Mouse (Mus musculus) lung, embryonic 15.5 days (tissue): ENCODE measurements at regions not wholly inside any gene's neighbourhood (a gene's known extent, or its start where the extent isn't known, plus 50 kb on each side); places are given as distances from the start of the nearest gene placed in this dataset.

Source experiments
- ATAC-seq: fragments of 200-750 bp; cut with Nextera tagmentation; 2 replicates; pipeline ENCODE4 v1.8.0; 2017; ENCODE audit warnings: moderate number of reproducible peaks, borderline replicate concordance; ENCODE audit not compliant: low FRiP score, low TSS enrichment; ENCODE audit errors: extremely low read depth
- H3K27ac ChIP-seq: fragments of 300-500 bp; sonication (generic); 2 replicates; pipeline ENCODE4 v1.5.1; 2015; ENCODE audit warnings: moderate library complexity, mild to moderate bottlenecking, inconsistent platforms
- H3K27me3 ChIP-seq: fragments of 300-500 bp; sonication (generic); 2 replicates; pipeline ENCODE4 v1.6.1; 2015; ENCODE audit warnings: inconsistent platforms
- H3K36me3 ChIP-seq: fragments of 300-500 bp; sonication (generic); 2 replicates; pipeline ENCODE4 v1.6.1; 2015; ENCODE audit warnings: inconsistent platforms
- H3K4me1 ChIP-seq: fragments of 300-500 bp; sonication (generic); 2 replicates; pipeline ENCODE4 v1.6.1; 2015; ENCODE audit warnings: inconsistent platforms
- H3K4me2 ChIP-seq: fragments of 300-500 bp; sonication (generic); 2 replicates; pipeline ENCODE4 v1.6.1; 2015; ENCODE audit warnings: inconsistent platforms, mild to moderate bottlenecking, moderate library complexity
- H3K4me3 ChIP-seq: fragments of 300-500 bp; sonication (generic); 2 replicates; pipeline ENCODE4 v1.5.1; 2015; ENCODE audit warnings: mild to moderate bottlenecking, inconsistent platforms
- H3K9ac ChIP-seq: fragments of 300-500 bp; sonication (generic); 2 replicates; pipeline ENCODE4 v1.6.1; 2015; ENCODE audit warnings: inconsistent platforms
- H3K9me3 ChIP-seq: fragments of 300-500 bp; sonication (generic); 2 replicates; pipeline ENCODE4 v1.6.1; 2016; ENCODE audit warnings: inconsistent platforms
- WGBS: fragments of 180-500 bp; shearing (Covaris S2); methylation state at CpG from one replicate; pipeline ENCODE4 v1.1.7; 2015; 5-methylcytosine and 5-hydroxymethylcytosine counted together

DNA sequence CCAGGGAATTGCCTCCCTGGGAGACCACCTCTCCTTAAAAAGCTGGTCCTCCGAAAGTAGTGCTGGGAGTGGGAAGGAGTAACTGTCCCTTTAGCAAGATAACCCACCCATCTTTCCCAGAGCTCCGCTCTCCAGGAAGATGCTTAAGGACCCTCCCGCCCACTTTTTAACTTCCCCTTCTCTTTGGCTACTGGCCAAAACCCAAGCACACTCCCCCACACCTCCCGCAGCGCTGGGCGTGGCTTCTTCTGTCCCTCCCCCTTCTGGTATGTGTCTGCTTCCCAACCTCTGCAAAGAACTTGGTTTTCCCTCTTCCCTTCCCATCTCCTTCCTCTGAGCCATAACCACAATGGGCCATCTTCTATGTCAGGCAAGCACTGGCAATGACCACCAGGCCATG is 85.4 kb downstream of the Rpap3 start:
- 38% methylated on average over 6 of the region's 6 CpGs for WGBS

DNA sequence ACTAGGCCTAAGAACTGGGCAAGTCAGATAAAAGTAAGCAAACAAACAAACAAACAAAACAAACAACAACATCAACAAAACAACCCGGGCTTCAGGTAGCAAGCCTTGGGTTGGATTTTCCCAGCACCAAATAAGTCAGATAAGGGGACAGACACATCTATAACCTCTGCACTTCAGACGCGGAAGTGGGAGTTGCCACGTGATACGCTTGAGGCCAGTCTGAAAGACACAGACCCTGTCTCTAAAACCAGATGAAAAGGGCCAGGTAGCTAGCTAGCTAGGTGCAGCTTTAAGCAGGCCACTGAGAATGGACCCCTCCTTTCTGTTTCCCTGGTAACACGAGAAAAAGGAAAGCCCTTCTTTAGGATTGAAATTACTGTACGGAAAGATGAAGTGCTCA is 85.9 kb downstream of the Rpap3 start:
- ATAC-seq = no peak
- Histone ChIP-seq H3K4me3 (no peak overlapping the region), H3K4me1 (no peaks in the 10 kb centered on the region), H3K27me3 (no peaks in the 10 kb centered on the region), H3K27ac (no peak overlapping the region), H3K9ac (no peak overlapping the region), H3K36me3 (no peaks in the 10 kb centered on the region), H3K9me3 (no peaks in the 10 kb centered on the region), H3K4me2 (no peak overlapping the region)
- 76% methylated on average over 7 of the region's 7 CpGs for WGBS

More for the DNA sequence above, 85.4 kb downstream of the Rpap3 start:
- Histone ChIP-seq H3K36me3 (no peaks in the 10 kb centered on the region), H3K4me3 (no peak overlapping the region), H3K4me1 (no peaks in the 10 kb centered on the region), H3K27me3 (no peaks in the 10 kb centered on the region), H3K9ac (no peak overlapping the region), H3K4me2 (no peak overlapping the region), H3K27ac (no peak overlapping the region), H3K9me3 (no peaks in the 10 kb centered on the region)
- ATAC-seq = no peak

DNA sequence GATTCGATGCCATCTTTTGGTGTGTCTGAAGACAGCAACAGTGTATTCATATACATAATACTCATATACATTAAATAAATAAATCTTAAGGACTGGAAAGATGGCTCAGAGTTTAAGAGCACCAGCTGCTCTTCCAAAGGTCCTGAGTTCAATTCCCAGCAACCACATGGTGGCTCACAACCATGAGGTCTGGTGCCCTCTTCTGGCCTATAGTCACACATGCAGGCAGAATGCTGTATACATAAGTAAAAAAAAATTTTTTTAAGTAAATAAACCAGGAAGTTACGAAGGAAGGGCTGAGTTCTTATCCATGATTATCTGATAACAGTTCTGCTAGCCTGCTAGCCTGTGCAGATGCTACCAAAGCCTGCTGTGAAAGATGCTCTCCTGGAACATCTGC is 93.3 kb downstream of the Rpap3 start:
- no peak overlapping the region for H3K4me2 ChIP-seq
- H3K27ac ChIP-seq = no peak overlapping the region
- H3K9me3 ChIP-seq = no peaks in the 10 kb centered on the region
- no peak overlapping the region for H3K4me3 ChIP-seq
- no peak for ATAC-seq
- no peaks in the 10 kb centered on the region for H3K27me3 ChIP-seq
- WGBS = 64% methylated on average over 2 of the region's 2 CpGs
- H3K36me3 ChIP-seq = no peaks in the 10 kb centered on the region
- H3K9ac ChIP-seq = no peak overlapping the region
- no peaks in the 10 kb centered on the region for H3K4me1 ChIP-seq

DNA sequence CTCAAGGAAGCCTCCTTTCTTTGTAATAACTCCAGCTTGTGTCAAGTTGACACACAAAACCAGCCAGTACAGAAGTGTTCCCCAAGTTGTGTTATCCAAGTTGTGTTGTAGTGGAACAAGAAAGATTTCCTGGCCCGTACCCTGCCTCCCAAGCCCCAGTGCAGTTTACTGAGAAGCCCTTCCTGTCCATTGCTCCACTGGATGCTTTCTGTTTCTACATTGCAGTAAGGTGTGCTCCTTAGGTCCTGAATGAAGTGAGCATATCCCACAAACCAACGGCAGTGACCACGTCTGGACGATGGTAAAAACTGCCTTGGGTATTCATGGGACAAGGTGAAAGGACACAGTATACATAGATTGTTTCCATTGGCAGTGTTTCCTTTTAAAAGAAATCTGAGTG is 94.9 kb downstream of the Rpap3 start:
- H3K36me3 ChIP-seq = no peaks in the 10 kb centered on the region
- no peak overlapping the region for H3K9ac ChIP-seq
- H3K27me3 ChIP-seq = no peaks in the 10 kb centered on the region
- ATAC-seq = no peak
- no peaks in the 10 kb centered on the region for H3K9me3 ChIP-seq
- no peak overlapping the region for H3K4me3 ChIP-seq
- 75% methylated on average over 4 of the region's 4 CpGs for WGBS
- no peak overlapping the region for H3K4me2 ChIP-seq
- peaks cover 12% of the 10 kb centered on the region for H3K4me1 ChIP-seq
- no peak overlapping the region for H3K27ac ChIP-seq

DNA sequence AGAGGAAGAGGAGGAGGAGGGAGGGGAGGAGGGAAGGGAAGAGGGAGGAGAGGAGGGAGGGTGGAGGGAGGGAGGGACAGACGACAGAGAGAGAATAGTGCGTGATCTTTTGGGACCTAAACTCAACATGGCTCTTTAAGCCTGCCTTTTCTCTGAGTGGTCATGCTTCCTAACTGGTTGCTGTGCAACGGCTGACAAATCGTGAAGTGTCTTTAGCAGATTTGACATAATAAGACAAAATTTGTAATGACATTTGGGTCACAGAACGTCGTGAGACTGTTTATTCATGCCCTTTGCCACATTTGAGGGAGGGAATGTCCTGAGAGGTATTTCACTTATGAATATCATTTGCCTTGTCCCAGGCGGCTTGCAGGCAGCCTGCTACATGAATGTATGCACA is 96.1 kb downstream of the Rpap3 start:
- H3K9ac ChIP-seq = no peak overlapping the region
- no peak for ATAC-seq
- H3K9me3 ChIP-seq = no peaks in the 10 kb centered on the region
- H3K4me2 ChIP-seq = no peak overlapping the region
- H3K27me3 ChIP-seq = no peaks in the 10 kb centered on the region
- no peak overlapping the region for H3K27ac ChIP-seq
- no peaks in the 10 kb centered on the region for H3K36me3 ChIP-seq
- H3K4me3 ChIP-seq = no peak overlapping the region
- 50% methylated on average over 7 of the region's 7 CpGs for WGBS
- H3K4me1 ChIP-seq = peaks cover 12% of the 10 kb centered on the region

DNA sequence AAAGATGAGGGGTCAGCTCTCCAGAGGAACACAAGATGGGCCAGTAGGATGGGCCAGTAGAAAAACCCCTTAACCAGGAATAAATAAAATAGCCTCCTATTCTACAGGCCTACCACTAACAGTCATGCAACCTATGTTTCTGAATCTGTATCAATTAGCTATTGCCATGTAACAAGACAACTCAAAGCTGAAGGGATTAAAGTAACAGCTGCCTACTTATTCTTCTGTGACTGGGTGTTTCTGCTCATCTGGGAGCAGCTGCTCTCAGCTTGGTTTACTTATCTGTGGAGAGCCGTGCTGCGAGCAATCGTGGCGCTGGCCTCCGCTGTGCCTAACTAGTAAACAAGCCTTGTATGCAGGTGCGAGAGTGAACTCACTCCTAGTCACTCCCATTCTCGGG is 97.0 kb downstream of the Rpap3 start:
- Histone ChIP-seq H3K4me3 (no peak overlapping the region), H3K27ac (no peak overlapping the region), H3K9ac (no peak overlapping the region), H3K27me3 (no peaks in the 10 kb centered on the region), H3K9me3 (no peaks in the 10 kb centered on the region), H3K4me2 (no peak overlapping the region), H3K4me1 (peaks cover 12% of the 10 kb centered on the region), H3K36me3 (no peaks in the 10 kb centered on the region)
- no peak for ATAC-seq
- WGBS = 76% methylated on average over 7 of the region's 7 CpGs

DNA sequence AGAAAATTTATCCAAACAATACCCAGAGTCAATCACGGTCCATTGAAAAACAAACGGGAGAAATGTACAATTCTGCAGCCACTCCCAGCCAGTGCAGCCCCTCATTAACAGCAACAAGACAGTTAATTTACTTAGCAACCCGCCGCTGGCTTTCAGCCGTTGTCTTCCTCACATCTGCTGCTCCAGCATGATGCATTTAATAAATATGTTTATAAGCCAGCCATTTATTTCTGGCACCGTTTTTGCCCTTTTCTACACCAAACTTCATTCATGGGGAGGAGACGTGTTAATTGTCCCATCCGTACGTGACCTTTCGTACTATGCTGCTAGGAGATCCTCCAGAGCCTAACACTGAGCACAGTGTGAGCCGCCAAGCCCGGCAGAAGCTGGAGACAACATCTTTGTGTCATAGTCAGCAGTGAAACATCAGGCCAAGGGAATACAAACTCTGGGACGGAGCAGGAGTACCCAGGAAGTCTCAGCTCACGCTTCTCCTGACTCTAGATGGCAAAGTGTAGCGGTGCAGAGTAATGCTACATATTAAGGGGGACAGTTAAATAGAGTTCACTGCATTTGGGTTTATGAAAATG is 97.9 kb downstream of the Rpap3 start:
- no peak overlapping the region for H3K27ac ChIP-seq
- H3K4me3 ChIP-seq = no peak overlapping the region
- peaks cover 12% of the 10 kb centered on the region for H3K4me1 ChIP-seq
- H3K27me3 ChIP-seq = no peaks in the 10 kb centered on the region
- H3K4me2 ChIP-seq = no peak overlapping the region
- H3K36me3 ChIP-seq = no peaks in the 10 kb centered on the region
- no peak overlapping the region for H3K9ac ChIP-seq
- WGBS = 73% methylated on average over 15 of the region's 15 CpGs
- no peaks in the 10 kb centered on the region for H3K9me3 ChIP-seq
- no peak for ATAC-seq

DNA sequence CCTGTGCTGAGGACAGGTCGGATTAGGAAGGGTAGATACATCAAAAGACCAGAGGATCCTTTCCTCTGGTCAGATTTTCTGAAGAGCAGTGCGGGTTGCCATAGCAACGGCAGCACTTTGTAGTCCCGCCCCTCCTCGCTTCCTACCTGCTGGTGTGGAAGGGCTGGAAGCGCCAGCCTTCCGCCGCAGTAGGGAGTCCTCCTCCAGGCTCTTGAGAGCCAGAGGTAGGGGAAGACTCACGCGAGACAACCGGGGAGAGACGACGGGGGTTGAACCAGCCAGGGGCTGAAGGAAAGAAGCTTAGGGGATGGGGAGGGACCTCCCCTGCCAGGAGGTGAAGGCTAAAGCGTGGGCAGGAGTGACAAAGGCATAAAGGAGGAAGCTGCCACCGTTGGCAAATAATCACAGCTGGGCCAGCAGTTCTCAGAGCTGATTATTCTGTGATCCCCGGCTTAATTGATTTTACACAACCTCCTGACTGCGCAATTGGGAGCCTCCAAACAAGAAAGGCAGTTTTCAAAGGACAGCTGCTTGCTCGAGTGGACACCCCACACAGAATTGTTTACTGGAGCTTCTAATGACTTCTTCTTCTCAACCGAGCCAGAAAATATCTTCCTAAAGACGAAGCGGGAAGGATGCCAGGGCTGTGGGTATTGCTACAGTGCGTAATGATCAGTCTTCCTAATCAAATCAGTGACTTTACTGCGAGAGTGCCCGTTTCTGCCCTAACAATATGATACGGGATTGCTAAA is 98.8 kb downstream of the Rpap3 start:
- Histone ChIP-seq H3K27me3 (no peaks in the 10 kb centered on the region), H3K9me3 (no peaks in the 10 kb centered on the region), H3K9ac (peak overlapping the region; percentile 41), H3K36me3 (no peaks in the 10 kb centered on the region), H3K4me2 (peak overlapping the region; percentile 74), H3K4me1 (peaks cover 12% of the 10 kb centered on the region), H3K4me3 (peak overlapping the region; percentile 32), H3K27ac (no peak overlapping the region)
- peak; percentile 65 for ATAC-seq
- 9% methylated on average over 25 of the region's 25 CpGs for WGBS

DNA sequence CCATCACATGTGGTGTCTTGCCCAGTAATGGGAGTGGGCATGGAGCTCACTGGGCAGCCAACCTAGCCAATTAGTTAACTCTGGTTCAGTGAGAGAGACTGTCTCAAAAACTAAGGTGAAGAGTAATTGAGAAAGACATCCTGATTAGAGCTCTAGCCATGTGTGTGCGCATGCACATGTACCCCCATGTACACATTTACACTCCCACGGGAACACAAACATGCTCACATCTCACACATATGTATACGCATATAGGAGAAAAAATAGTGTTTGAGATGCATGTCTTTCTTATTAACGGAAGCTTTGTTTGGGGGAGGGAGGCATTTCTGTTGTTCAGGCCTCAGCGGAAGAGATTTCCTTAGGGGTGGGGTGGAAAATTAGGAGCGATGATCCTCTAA is 99.4 kb downstream of the Rpap3 start:
- ATAC-seq = no peak
- Histone ChIP-seq H3K27me3 (no peaks in the 10 kb centered on the region), H3K4me2 (peak overlapping the region; percentile 74), H3K27ac (no peak overlapping the region), H3K9ac (no peak overlapping the region), H3K36me3 (no peaks in the 10 kb centered on the region), H3K4me1 (peaks cover 12% of the 10 kb centered on the region), H3K4me3 (peak overlapping the region; percentile 32), H3K9me3 (no peaks in the 10 kb centered on the region)
- 34% methylated on average over 6 of the region's 6 CpGs for WGBS

DNA sequence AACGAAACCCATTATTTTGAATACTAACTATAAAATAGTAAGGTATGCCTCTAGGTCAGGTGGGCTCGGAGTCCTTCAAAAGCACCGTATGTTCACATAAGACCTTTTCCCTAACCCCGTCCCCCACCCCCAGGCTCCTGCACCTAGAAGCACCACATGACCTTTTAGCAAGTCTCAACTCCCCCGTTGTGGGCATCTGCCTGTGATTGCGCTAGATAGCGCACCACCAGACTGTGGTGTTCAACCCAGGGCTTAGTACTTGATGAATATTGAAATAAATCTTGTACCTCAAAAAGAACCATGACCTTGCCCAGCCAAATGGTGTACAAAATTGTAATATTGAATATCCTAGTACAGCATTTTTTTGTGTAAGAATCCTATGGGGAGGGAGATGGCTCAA is 99.8 kb downstream of the Rpap3 start:
- WGBS = 87% methylated on average over 7 of the region's 7 CpGs

DNA sequence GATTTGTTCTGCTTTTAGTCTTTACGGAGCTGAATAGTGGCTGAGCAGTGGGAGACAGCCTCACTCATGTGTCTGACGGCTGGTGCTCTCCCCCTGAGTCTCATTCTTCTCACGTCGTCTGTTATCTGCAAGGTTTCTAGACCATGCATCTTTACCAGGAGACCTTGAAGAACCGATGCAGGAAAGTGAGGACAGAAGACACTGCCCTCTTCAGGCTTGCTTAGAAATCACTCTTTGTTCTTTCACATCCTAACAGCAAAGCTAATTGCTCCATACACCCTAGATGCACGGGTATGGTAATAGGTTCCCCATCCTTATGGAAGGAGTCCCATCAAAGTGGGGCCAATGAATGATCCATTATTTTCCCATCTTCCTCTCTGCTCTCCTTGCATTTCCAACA is 102.1 kb downstream of the Rpap3 start:
- H3K4me3 ChIP-seq = no peak overlapping the region
- no peaks in the 10 kb centered on the region for H3K36me3 ChIP-seq
- ATAC-seq = no peak
- no peaks in the 10 kb centered on the region for H3K9me3 ChIP-seq
- H3K9ac ChIP-seq = no peak overlapping the region
- no peak overlapping the region for H3K4me2 ChIP-seq
- H3K27ac ChIP-seq = no peak overlapping the region
- peaks cover 12% of the 10 kb centered on the region for H3K4me1 ChIP-seq
- no peaks in the 10 kb centered on the region for H3K27me3 ChIP-seq
- WGBS = 35% methylated on average over 6 of the region's 6 CpGs

More for the DNA sequence above, 99.8 kb downstream of the Rpap3 start:
- H3K4me3 ChIP-seq = no peak overlapping the region
- H3K27ac ChIP-seq = no peak overlapping the region
- H3K9ac ChIP-seq = no peak overlapping the region
- H3K9me3 ChIP-seq = no peaks in the 10 kb centered on the region
- peaks cover 12% of the 10 kb centered on the region for H3K4me1 ChIP-seq
- no peak for ATAC-seq
- no peaks in the 10 kb centered on the region for H3K36me3 ChIP-seq
- H3K27me3 ChIP-seq = no peaks in the 10 kb centered on the region
- no peak overlapping the region for H3K4me2 ChIP-seq

DNA sequence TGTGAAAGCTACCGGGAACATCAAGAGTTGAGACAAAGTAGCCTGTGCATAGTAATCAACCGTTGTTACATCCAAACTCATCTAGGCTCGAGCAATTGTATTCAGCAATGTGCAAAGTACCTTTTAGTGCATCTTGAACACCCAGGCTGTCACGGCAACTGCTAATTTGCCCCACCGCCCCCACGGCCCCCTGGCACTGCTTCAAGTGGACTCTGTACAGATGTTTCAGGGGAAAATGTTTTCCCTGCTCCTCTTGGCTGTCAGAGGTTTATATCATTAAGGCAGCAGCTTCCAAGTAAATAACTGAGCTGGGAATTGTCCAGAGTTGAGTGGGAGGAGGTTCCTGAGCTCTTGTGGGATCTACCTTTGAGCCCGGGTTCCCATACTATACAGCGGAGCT is 107.4 kb downstream of the Rpap3 start:
- Histone ChIP-seq H3K4me2 (no peak overlapping the region), H3K4me3 (no peak overlapping the region), H3K27me3 (no peaks in the 10 kb centered on the region), H3K9me3 (no peaks in the 10 kb centered on the region), H3K9ac (no peak overlapping the region), H3K4me1 (no peaks in the 10 kb centered on the region), H3K27ac (no peak overlapping the region), H3K36me3 (no peaks in the 10 kb centered on the region)
- WGBS = 69% methylated on average over 8 of the region's 8 CpGs
- no peak for ATAC-seq
